Mouse (Mus musculus) kidney, adult 2 months (tissue): Measurements from ENCODE around the gene Efcab5. TPM values are rescaled to one million over a fixed set of nuclear protein-coding genes. Genes with fewer than 3 reads are reported as not detected.

Experiments used
- DNase-seq: peaks from one replicate; pipeline ENCODE4 v3.0.0; 2021
- H3K27ac ChIP-seq: fragments of 200-500 bp; 2 replicates; pipeline ENCODE4 v1.5.1; 2012; ENCODE audit warnings: low read depth, low read length, control low read depth, inconsistent platforms; ENCODE audit not compliant: insufficient read depth
- H3K27me3 ChIP-seq: fragments of 200-500 bp; replicated peaks from 2 replicates; pipeline ENCODE4 v1.6.1; 2012; ENCODE audit warnings: mild to moderate bottlenecking, moderate library complexity, low read length, inconsistent platforms; ENCODE audit not compliant: control insufficient read depth, insufficient read depth
- H3K36me3 ChIP-seq: fragments of 200-500 bp; 2 replicates; pipeline ENCODE4 v1.6.1; 2012; ENCODE audit warnings: mild to moderate bottlenecking, moderate library complexity, low read length, inconsistent platforms; ENCODE audit not compliant: control insufficient read depth, insufficient read depth
- H3K4me1 ChIP-seq: fragments of 200-500 bp; 2 replicates; pipeline ENCODE4 v1.6.1; 2011; ENCODE audit warnings: low read length; ENCODE audit not compliant: control insufficient read depth, insufficient read depth
- H3K4me3 ChIP-seq: fragments of 200-500 bp; 2 replicates; pipeline ENCODE4 v1.5.1; 2011; ENCODE audit warnings: mild to moderate bottlenecking, low read depth, low read length, control low read depth; ENCODE audit not compliant: insufficient read depth
- CTCF ChIP-seq: fragments of 200-500 bp; conservative IDR thresholded peaks from 2 replicates; pipeline ENCODE4 v1.5.1; 2011; ENCODE audit warnings: low read depth, mild to moderate bottlenecking, control low read depth, low read length, moderate library complexity, mixed read lengths; ENCODE audit not compliant: insufficient read depth, insufficient read length
- POLR2A ChIP-seq: fragments of 200-500 bp; IDR thresholded peaks from one replicate; pipeline ENCODE4 v1.6.1; 2011; ENCODE audit warnings: low read depth, low read length, control low read depth
- WGBS: fragments of 180-500 bp; shearing (Covaris S2); methylation state at CpG from one replicate; pipeline ENCODE4 v1.1.7; 2018; 5-methylcytosine and 5-hydroxymethylcytosine counted together
- polyA plus RNA-seq: library from polyadenylated mRNA; depleted of rRNA; stranded (reverse); fragments of >200 nt; gene quantifications from 2 replicates; pipeline ENCODE4 v1.2.3, GENCODE M21; 2012; rRNA removed

Efcab5 gene
- 0.17 and 0.42 TPM in 2 replicates for polyA plus RNA-seq

DNA sequence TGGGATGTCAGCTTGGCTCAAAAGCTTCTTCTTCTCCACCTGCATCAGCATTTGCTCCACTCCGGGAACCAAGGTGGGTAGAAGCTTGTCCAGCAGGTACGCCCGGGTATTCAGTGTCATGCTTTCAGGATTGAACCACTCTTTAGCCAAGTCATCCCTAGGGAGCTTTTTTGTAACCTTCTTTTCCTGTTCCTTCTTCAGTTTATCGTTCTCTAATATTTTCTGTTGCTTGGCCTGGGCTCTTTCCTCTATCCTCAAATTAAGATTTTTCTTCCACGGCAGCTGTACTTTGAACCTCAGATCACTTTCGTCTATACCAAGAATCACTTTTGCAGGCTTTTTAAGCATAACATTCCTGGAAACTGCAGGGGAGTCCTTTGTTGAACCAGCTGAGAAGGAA is at the start of gene Efcab5:
Gene Efcab5, minus strand, starts transcription at position 101 of the 400 bp plus-strand sequence.
- H3K36me3 ChIP-seq: no peaks in the 10 kb centered on the region
- no peak for TF ChIP-seq CTCF
- no peak for TF ChIP-seq POLR2A
- no peak for DNase-seq
- 0 out of 2 replicates have a peak, but pooled peaks cover 3% of the 10 kb centered on the region for H3K4me1 ChIP-seq
- H3K4me3 ChIP-seq: no peak within 1 kb of the TSS
- 68% methylated on average over 6 of the region's 6 CpGs for WGBS
- no peaks in the 10 kb centered on the region for H3K27me3 ChIP-seq
- H3K27ac ChIP-seq: no peak within 1 kb of the TSS

GRCm38 (mm10) chr11:77235267-77235666 is 46.5 kb upstream of the Efcab5 start:
- Histone ChIP-seq H3K4me1 (no peaks in the 10 kb centered on the region), H3K27ac (no peak overlapping the region), H3K4me3 (no peak overlapping the region), H3K36me3 (no peaks in the 10 kb centered on the region), H3K27me3 (no peaks in the 10 kb centered on the region)
- WGBS: 95% methylated on average over 1 of the region's 1 CpGs
- no peak for DNase-seq
- TF ChIP-seq POLR2A (no peak), CTCF (no peak)

DNA sequence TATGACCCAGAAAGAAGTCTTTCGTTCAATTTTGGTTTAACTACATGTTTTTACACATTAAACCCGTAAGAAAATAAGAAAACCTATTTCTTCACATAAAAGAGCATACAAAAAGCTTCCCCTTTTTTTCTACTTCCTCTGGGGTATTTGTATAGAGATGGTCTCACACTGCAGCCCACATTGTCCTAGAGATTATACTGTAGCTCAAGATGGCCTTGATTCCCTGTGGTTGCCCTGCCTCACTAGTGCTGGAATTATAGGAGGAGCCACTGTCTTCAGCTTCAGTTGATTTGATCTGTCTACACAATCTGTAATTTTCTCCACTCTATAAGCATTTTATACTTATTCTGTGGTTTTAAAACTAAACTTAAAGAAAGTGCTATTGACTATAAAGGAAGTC is 42.7 kb upstream of the Efcab5 start:
- Histone ChIP-seq H3K27me3 (no peaks in the 10 kb centered on the region), H3K27ac (no peak overlapping the region), H3K4me3 (no peak overlapping the region), H3K4me1 (no peaks in the 10 kb centered on the region), H3K36me3 (no peaks in the 10 kb centered on the region)
- TF ChIP-seq CTCF: no peak
- no peak for TF ChIP-seq POLR2A
- no peak for DNase-seq
- 94% methylated on average over 2 of the region's 2 CpGs for WGBS

- WGBS: 77% methylated on average over 2 of the region's 2 CpGs
- no peak for DNase-seq
- Histone ChIP-seq H3K36me3 (no peaks in the 10 kb centered on the region), H3K27ac (no peak overlapping the region), H3K4me1 (no peaks in the 10 kb centered on the region), H3K27me3 (no peaks in the 10 kb centered on the region), H3K4me3 (no peak overlapping the region)
- TF ChIP-seq CTCF: no peak
- TF ChIP-seq POLR2A: no peak
Measured at GRCm38 (mm10) chr11:77230765-77231164, 42.0 kb upstream of the Efcab5 start.

- peak overlapping the region; percentile 80 for H3K27ac ChIP-seq
- DNase-seq: no peak
- peak overlapping the region; percentile 67 for H3K4me3 ChIP-seq
- no peaks in the 10 kb centered on the region for H3K27me3 ChIP-seq
- H3K36me3 ChIP-seq: no peaks in the 10 kb centered on the region
- TF ChIP-seq POLR2A (no peak), CTCF (no peak)
- WGBS: under 1% methylated on average over 11 of the region's 11 CpGs
- no peaks in the 10 kb centered on the region; the same call in 1 of the 2 replicates for H3K4me1 ChIP-seq
Measured at GRCm38 (mm10) chr11:77216761-77217130, 28.0 kb upstream of the Efcab5 start.

- under 1% methylated on average over 81 of the region's 82 CpGs for WGBS
- no peaks in the 10 kb centered on the region for H3K27me3 ChIP-seq
- TF ChIP-seq POLR2A: no peak
- no peak for TF ChIP-seq CTCF
- no peaks in the 10 kb centered on the region for H3K36me3 ChIP-seq
- no peaks in the 10 kb centered on the region; the same call in 1 of the 2 replicates for H3K4me1 ChIP-seq
- H3K27ac ChIP-seq: peak within 1 kb of the TSS; percentile 80
- peak within 1 kb of the TSS; percentile 67 for H3K4me3 ChIP-seq
- DNase-seq: peak; percentile 86
Measured at GRCm38 (mm10) chr11:77215951-77216760, 27.4 kb upstream of the Efcab5 start, which contains the start of gene Ssh2. Gene Ssh2, plus strand, starts transcription at chr11:77216287.

DNA sequence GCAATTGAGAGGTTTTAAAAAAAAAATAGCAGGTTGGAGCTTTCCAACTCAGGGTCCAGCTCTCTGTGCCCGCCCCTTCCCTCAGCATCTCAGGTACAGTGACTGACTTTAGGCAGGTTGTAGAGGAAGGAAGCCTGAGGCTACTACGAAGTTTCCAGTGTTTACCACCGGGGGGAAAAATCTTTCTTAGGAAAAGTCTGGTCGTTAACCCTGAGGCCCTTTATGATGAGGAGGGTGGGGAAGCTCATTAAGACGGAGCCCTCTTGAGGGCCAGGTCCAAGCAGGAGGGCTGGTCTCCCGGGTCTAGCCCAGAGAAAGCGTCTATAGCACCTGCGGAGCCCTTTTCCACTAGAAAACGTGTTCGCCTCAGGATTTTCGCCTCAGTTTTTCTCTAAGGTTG is 26.7 kb upstream of the Efcab5 start:
- DNase-seq: peak; percentile 17
- H3K27me3 ChIP-seq: no peaks in the 10 kb centered on the region
- no peaks in the 10 kb centered on the region; the same call in 1 of the 2 replicates for H3K4me1 ChIP-seq
- H3K36me3 ChIP-seq: no peaks in the 10 kb centered on the region
- H3K27ac ChIP-seq: peak overlapping the region; percentile 80
- WGBS: under 1% methylated on average over 11 of the region's 11 CpGs
- TF ChIP-seq POLR2A: no peak
- no peak for TF ChIP-seq CTCF
- H3K4me3 ChIP-seq: peak overlapping the region; percentile 67
